Mouse (Mus musculus) layer of hippocampus, adult 2 months (tissue): ENCODE measurements at regions not wholly inside any gene's neighbourhood (a gene's known extent, or its start where the extent isn't known, plus 50 kb on each side); places are given as distances from the start of the nearest gene placed in this dataset.

Experiments
- DNase-seq, 2 experiments: peaks; one replicate each; pipeline ENCODE4 v3.0.0; 2022; ENCODE audit warnings: low spot score in 2 of 2
- H3K27ac ChIP-seq: fragments of 200-600 bp; 2 replicates; pipeline ENCODE4 v1.8.1; 2022
- H3K4me3 ChIP-seq: fragments of 200-600 bp; 2 replicates; pipeline ENCODE4 v1.8.1; 2022; ENCODE audit warnings: mild to moderate bottlenecking
- CTCF ChIP-seq: fragments of 200-600 bp; conservative IDR thresholded peaks from 2 replicates; pipeline ENCODE4 v1.8.1; 2022; ENCODE audit warnings: antibody characterized with exemption, mild to moderate bottlenecking, moderate library complexity

- Histone ChIP-seq H3K4me3 (no peak overlapping the region), H3K27ac (no peak overlapping the region)
- TF ChIP-seq CTCF: peak; percentile 59
- DNase-seq: peak; percentile 12
Observed at GRCm38 (mm10) chr14:17347286-17347685, 312.8 kb upstream of the Thrb start.

- TF ChIP-seq CTCF: no peak
- no peak for DNase-seq
- Histone ChIP-seq H3K27ac (no peak overlapping the region), H3K4me3 (no peak overlapping the region)
Observed at GRCm38 (mm10) chr14:17352324-17353037, 307.6 kb upstream of the Thrb start.

- no peak overlapping the region for H3K27ac ChIP-seq
- DNase-seq: no peak
- no peak for TF ChIP-seq CTCF
- H3K4me3 ChIP-seq: no peak overlapping the region
Observed at GRCm38 (mm10) chr14:17361910-17362309, 298.2 kb upstream of the Thrb start.

GRCm38 (mm10) chr14:17402751-17403479 lies 257.1 kb upstream of the Thrb start:
- TF ChIP-seq CTCF: peak; percentile 89
- peak; percentile 43 to 63 for DNase-seq
- no peak overlapping the region for H3K4me3 ChIP-seq
- no peak overlapping the region for H3K27ac ChIP-seq

- DNase-seq: peak; percentile 24 to 59
- no peak overlapping the region for H3K4me3 ChIP-seq
- peak; percentile 87 for TF ChIP-seq CTCF
- no peak overlapping the region for H3K27ac ChIP-seq
Observed at GRCm38 (mm10) chr14:17405551-17406336, 254.3 kb upstream of the Thrb start.

GRCm38 (mm10) chr14:17406879-17407278 lies 253.2 kb upstream of the Thrb start:
- no peak for DNase-seq
- Histone ChIP-seq H3K4me3 (no peak overlapping the region), H3K27ac (no peak overlapping the region)
- no peak for TF ChIP-seq CTCF

- TF ChIP-seq CTCF: no peak
- no peak overlapping the region for H3K27ac ChIP-seq
- DNase-seq: no peak
- H3K4me3 ChIP-seq: no peak overlapping the region
Observed at GRCm38 (mm10) chr14:17408343-17408742, 251.7 kb upstream of the Thrb start.

GRCm38 (mm10) chr14:17408813-17409212 lies 251.2 kb upstream of the Thrb start:
- TF ChIP-seq CTCF: no peak
- no peak for DNase-seq
- H3K4me3 ChIP-seq: no peak overlapping the region
- H3K27ac ChIP-seq: no peak overlapping the region

GRCm38 (mm10) chr14:17409497-17409896 lies 250.6 kb upstream of the Thrb start:
- DNase-seq: no peak
- no peak for TF ChIP-seq CTCF
- Histone ChIP-seq H3K27ac (no peak overlapping the region), H3K4me3 (no peak overlapping the region)

- H3K27ac ChIP-seq: no peak overlapping the region
- TF ChIP-seq CTCF: no peak
- H3K4me3 ChIP-seq: no peak overlapping the region
- no peak for DNase-seq
Observed at GRCm38 (mm10) chr14:17410752-17411151, 249.3 kb upstream of the Thrb start.

- no peak for DNase-seq
- no peak for TF ChIP-seq CTCF
- Histone ChIP-seq H3K4me3 (no peak overlapping the region), H3K27ac (no peak overlapping the region)
Observed at GRCm38 (mm10) chr14:17411299-17411698, 248.8 kb upstream of the Thrb start.

- Histone ChIP-seq H3K27ac (no peak overlapping the region), H3K4me3 (no peak overlapping the region)
- no peak for TF ChIP-seq CTCF
- no peak for DNase-seq
Observed at GRCm38 (mm10) chr14:17414246-17414888, 245.7 kb upstream of the Thrb start.

- TF ChIP-seq CTCF: no peak
- Histone ChIP-seq H3K27ac (no peak overlapping the region), H3K4me3 (no peak overlapping the region)
- DNase-seq: no peak
Observed at GRCm38 (mm10) chr14:17427751-17428150, 232.3 kb upstream of the Thrb start.
